Mouse (Mus musculus) olfactory bulb, adult 2 months (tissue): Measurements from ENCODE around the gene Tbl1x. TPM values are rescaled to one million over a fixed set of nuclear protein-coding genes. Genes with fewer than 3 reads are reported as not detected.

Experiments
- H3K27ac ChIP-seq: fragments of 200-500 bp; 2 replicates; pipeline ENCODE4 v1.5.1; 2012; ENCODE audit warnings: low read depth, low read length; ENCODE audit not compliant: insufficient read depth
- H3K4me1 ChIP-seq: fragments of 200-500 bp; 2 replicates; pipeline ENCODE4 v1.6.1; 2012; ENCODE audit warnings: low read length; ENCODE audit not compliant: control insufficient read depth, insufficient read depth
- H3K4me3 ChIP-seq: fragments of 200-500 bp; 2 replicates; pipeline ENCODE4 v1.5.1; 2012; ENCODE audit warnings: mild to moderate bottlenecking, low read depth, low read length, moderate library complexity; ENCODE audit not compliant: insufficient read depth
- CTCF ChIP-seq: fragments of 200-500 bp; IDR thresholded peaks from 2 replicates; pipeline ENCODE4 v1.5.1; 2012; ENCODE audit warnings: low read depth, mild to moderate bottlenecking, low read length, moderate library complexity; ENCODE audit not compliant: insufficient read depth
- POLR2A ChIP-seq: fragments of 200-500 bp; IDR thresholded peaks from 2 replicates; pipeline ENCODE4 v1.6.1; 2012; ENCODE audit warnings: mild to moderate bottlenecking, low read depth, low read length, moderate library complexity; ENCODE audit not compliant: insufficient read depth
- WGBS: fragments of 180-500 bp; shearing (Covaris S2); methylation state at CpG from one replicate; pipeline ENCODE4 v1.1.7; 2018; 5-methylcytosine and 5-hydroxymethylcytosine counted together
- polyA plus RNA-seq: library from polyadenylated mRNA; stranded (reverse); fragments of >200 nt; gene quantifications from 2 replicates; pipeline ENCODE4 v1.2.4, GENCODE M21; 2012; ENCODE audit warnings: low replicate concordance; ENCODE audit not compliant: missing spikeins, insufficient read depth, insufficient read length

The Tbl1x gene
- polyA plus RNA-seq, 1 experiment = 58.0 TPM

DNA sequence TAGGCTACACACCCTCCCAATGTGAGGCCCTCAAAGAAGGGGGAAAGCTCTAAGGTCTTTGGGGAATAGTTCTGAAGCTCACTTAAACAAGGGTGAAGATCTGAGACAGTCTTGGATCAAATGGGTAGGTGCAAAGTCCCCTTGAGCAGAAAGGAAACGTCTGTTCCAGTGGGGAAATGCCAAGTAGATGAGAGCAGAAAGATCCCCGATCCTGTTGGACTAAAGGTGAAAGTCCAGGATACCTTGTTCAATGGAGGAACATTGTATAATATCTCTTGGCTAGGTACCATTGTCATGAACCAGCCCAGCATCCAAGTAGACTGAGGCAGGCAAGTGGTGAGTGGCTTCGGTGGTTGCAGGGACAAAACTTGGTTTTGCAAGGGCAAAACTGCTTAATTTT lies 152.5 kb downstream of the Tbl1x start:
- TF ChIP-seq POLR2A = no peak
- TF ChIP-seq CTCF = no peak
- WGBS = 79% methylated on average over 3 of the region's 3 CpGs
- H3K4me1 ChIP-seq = no peaks in the 10 kb centered on the region
- H3K27ac ChIP-seq = no peak overlapping the region
- H3K4me3 ChIP-seq = no peak overlapping the region

DNA sequence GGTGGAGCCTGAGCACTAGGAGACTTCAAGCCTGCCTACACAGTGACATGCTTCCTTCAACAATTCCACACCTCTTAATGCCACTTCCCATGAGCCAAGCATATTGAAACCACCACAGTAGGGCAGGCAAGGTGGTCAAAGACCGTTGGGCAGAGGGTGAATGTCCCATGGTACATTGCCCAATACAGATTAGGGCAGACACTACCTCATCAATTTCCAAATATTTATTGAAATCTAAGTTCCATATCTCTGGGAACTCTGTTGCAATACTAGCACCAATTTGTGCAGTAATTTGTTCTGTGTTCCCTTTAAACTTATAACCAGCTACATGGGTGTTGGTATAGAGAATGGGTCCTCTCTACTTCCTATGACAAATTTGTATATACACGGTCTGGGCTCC lies 154.2 kb downstream of the Tbl1x start:
- TF ChIP-seq CTCF = no peak
- no peak for TF ChIP-seq POLR2A
- 90% methylated on average over 2 of the region's 2 CpGs for WGBS
- H3K4me3 ChIP-seq = no peak overlapping the region

GRCm38 (mm10) chrX:77666911-77667310 lies 156.1 kb downstream of the Tbl1x start:
- TF ChIP-seq CTCF (no peak), POLR2A (no peak)
- WGBS = 36% methylated on average over 1 of the region's 1 CpGs
- Histone ChIP-seq H3K4me1 (no peaks in the 10 kb centered on the region), H3K27ac (no peak overlapping the region), H3K4me3 (no peak overlapping the region)

More for the DNA sequence above, 154.2 kb downstream of the Tbl1x start:
- H3K27ac ChIP-seq = no peak overlapping the region
- H3K4me1 ChIP-seq = no peaks in the 10 kb centered on the region

DNA sequence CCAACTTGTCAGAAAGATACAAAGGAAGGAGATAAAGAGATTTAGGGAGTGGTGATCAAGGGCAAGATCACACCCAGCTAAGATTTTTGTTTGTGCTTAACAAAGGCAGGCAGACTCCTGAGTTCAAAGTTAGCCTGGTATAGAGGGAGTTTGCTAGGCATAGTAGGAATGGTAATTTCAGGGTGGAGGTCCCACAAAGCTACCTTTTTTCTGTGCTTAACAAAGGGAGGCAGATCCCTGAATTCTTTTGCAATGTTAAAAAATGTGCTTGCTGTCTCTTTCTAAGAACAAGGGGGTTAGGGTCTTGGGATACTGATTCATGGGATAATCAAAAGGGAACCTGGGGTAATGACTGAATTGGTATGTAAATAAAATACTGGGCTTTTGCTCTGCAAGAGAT lies 156.6 kb downstream of the Tbl1x start:
- Histone ChIP-seq H3K4me1 (no peaks in the 10 kb centered on the region), H3K27ac (no peak overlapping the region), H3K4me3 (no peak overlapping the region)
- no peak for TF ChIP-seq POLR2A
- TF ChIP-seq CTCF = no peak

DNA sequence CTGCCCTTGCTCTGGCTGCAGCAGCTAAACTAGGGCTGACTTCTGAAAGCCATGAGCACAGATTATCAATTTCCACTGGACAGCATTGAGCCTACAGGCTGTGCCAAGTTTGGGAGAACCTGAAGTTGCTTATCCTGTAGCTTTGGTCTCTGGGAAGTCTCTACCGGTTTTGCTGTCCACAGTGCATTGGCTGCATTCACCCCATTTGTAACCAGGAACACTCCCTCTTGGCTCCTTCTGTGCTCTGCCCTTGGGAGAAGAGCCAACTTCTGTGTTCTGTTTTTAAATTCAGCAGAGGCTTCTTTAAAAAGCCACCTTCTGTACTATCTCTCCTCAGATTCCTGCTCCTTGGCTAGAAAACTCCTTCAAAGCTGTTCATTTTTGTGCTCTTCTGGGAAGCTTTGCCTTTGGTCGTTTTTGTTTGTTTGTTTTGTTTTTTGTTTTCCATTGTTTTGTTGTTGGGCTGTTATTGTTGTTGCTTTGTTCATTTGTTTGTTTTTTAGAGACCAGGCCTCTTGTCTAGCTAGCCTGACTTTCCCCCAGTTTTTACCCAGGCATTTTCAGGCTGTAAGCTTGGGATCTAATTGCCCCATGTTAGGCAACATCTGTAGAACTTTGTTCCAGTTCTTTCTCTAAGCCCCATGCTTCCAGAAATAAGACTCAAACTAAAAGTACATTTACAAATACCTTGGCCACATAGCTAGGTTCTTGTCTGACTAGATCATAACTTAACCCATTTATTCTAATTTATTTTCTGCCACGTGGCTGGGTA lies 159.2 kb downstream of the Tbl1x start:
- TF ChIP-seq CTCF (no peak), POLR2A (no peak)
- H3K4me3 ChIP-seq = no peak overlapping the region
- H3K27ac ChIP-seq = no peak overlapping the region
- H3K4me1 ChIP-seq = no peaks in the 10 kb centered on the region
- WGBS = 44% methylated on average over 3 of the region's 3 CpGs
